Mouse (Mus musculus) lung, adult 2 months (tissue): ENCODE measurements around the gene Tmem140.

Experiments used
- CTCF ChIP-seq: fragments of 200-500 bp; IDR thresholded peaks from 2 replicates; pipeline ENCODE4 v1.5.1; 2011; ENCODE audit warnings: mild to moderate bottlenecking, low read length, control low read depth; ENCODE audit not compliant: insufficient read depth
- POLR2A ChIP-seq: fragments of 200-500 bp; IDR thresholded peaks from 2 replicates; pipeline ENCODE4 v1.6.1; 2011; ENCODE audit warnings: low read depth, mild to moderate bottlenecking, control low read depth, low read length, borderline replicate concordance; ENCODE audit errors: extremely low read depth

GRCm38 (mm10) chr6:34910371-34911219 is 47.6 kb downstream of the Tmem140 start, which contains the start of gene Wdr91:
- TF ChIP-seq CTCF, result no peak
- TF ChIP-seq POLR2A, result peak; percentile 79; the same call in 1 of the 2 replicates
